Mouse (Mus musculus) Patski (cell line): Measurements from ENCODE around the gene Hspa12b. TPM values are rescaled to one million over a fixed set of nuclear protein-coding genes. Genes with fewer than 3 reads are reported as not detected.

Source experiments
- ATAC-seq: fragments of 100-300 bp; one replicate; pipeline ENCODE4 v1.8.0; 2021
- CTCF ChIA-PET: fragments of 350-600 bp; sonication (Branson Sonifier 250); formaldehyde crosslinking; loops from one replicate; lab custom pipeline; 2022; ENCODE audit warnings: inconsistent platforms; lab: Charles Lee
- POLR2A ChIA-PET: fragments of 350-600 bp; sonication (Branson Sonifier 250); formaldehyde crosslinking; loops from one replicate; lab custom pipeline; 2022; ENCODE audit warnings: antibody characterized with exemption, inconsistent platforms; lab: Charles Lee
- DNase-seq: peaks from one replicate; pipeline ENCODE4 v3.0.0-alpha.2; 2011; ENCODE audit warnings: low read depth, low spot score
- H3K27me3 ChIP-seq: fragments of 371-371 bp; one replicate; pipeline ENCODE4 v1.5.1; 2021
- CTCF ChIP-seq: fragments of 100-300 bp; IDR thresholded peaks from one replicate; pipeline ENCODE4 v1.5.1; 2021
- in situ Hi-C: fragments of 300-500 bp; cut with MboI; formaldehyde crosslinking; loops from 3 replicates; pipeline ENCODE4 v1.11.1; 2018; ENCODE audit warnings: low pct_unique_long_range_greater_than_20kb, mixed read lengths
- polyA plus RNA-seq: library from polyadenylated mRNA; unstranded; gene quantifications from one replicate; pipeline ENCODE4 v1.2.3, GENCODE M21; 2021

Gene Hspa12b
- polyA plus RNA-seq, 1 experiment from 2014 or later, result 1.4 TPM

DNA sequence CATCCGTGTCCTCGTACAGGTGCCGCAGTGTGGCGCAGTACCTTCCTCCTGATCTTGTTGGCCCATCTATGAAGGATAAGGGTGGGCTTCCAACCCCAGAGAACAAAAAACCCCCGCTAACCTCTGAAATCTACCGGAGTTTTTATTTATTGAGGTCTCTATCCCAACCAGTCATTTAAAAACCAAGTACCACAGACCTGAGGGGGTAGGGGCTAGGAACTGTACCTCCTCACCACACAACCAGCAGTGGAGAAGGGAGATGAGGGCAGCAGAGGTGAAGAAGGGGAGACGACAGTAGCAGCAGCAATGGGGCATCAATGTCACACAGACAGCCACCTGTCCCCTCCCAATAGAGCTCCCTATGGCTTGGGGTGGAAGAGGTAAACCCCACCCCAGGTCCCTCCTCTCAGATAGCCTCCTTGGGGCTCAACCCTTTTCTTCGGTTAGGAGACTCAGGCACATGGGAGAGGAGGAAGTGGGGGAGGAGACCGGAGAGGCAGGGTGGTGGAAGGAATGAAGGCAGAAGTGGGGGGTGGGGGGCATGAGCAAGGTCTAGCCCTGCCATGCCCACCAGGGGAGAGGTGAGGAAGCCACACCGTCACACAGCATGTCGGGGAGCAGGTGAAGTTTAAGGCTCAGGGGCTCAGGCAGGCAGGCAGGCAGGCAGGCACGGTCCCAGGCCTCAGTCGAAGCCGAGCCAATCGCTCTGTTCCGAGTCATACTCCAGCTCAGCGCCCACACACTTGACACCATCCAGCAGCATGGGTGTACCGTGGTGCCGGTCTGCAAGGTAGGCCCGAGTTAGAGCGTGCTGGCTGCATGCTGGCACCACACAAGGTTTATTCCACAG, 19.3 kb downstream of the Hspa12b start:
- DNase-seq (no peak), ATAC-seq (no peak)
- no peaks in the 10 kb centered on the region for H3K27me3 ChIP-seq
- TF ChIP-seq CTCF, result no peak
- POLR2A ChIA-PET, result no interaction called here
- in situ Hi-C loops, result no loop called here
- CTCF ChIA-PET, result no interaction called here

DNA sequence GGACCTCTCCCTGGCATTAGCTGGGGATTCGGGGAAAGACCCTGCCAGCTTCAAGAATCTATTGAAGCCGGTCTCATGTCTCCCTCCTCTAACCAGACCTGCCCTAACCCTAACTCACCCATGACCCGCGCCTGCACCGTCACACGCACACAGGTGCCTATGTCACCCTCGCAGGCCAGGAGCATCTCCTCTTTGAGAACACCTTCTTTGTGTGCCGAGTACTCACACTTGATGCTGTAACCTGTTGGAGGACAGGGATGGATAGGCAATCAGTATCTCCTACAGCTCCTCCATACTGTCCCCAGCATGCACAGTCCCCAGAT, 19.9 kb downstream of the Hspa12b start:
- DNase-seq (no peak), ATAC-seq (no peak)
- H3K27me3 ChIP-seq, result no peaks in the 10 kb centered on the region
- in situ Hi-C loops, result no loop called here
- ChIA-PET CTCF (no interaction called here), POLR2A (no interaction called here)
- TF ChIP-seq CTCF, result no peak

DNA sequence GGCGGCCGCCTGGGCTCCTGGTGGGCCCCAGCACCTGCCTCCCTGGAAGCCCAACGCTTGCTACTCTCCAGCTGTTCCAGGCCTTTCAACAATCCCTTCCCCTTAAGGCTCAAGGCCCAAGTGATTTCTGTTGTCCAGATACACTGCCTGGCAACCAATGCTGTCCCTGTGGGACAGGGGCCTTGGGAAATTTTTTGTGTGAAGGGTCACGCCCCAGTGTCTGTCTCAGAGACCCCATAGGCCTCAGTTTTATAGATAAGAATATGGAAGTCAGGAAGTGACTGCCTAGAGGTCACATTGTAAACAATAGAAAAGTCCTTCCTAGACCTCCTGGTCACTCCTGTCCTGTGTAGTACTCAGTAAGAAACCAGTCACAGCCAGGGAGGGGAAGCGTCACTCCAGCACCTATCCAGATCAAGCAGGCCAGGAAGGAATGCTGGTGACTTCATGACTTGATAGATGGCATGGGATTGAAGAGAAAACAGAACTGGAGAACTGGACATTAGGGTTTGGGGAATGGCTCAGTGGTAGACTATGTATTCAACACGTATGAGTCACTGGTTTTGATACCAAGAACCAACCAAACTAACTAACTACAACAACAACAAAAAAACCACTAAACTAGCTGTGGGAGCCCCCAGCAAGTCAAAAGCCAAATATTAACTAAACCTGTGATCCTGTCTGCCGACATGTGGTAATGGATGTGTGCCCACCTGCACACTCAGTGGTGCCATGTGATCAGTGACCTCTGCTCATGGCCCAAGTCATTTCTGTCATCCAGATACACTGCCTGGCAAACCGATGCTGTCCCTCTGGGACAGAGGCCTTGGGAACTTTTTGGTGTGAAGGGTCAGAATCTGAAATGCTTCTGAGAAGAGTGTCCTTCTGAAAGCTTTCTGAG, 21.5 kb downstream of the Hspa12b start:
- no peaks in the 10 kb centered on the region for H3K27me3 ChIP-seq
- TF ChIP-seq CTCF, result no peak
- in situ Hi-C loops, result no loop called here
- DNase-seq, result peak; percentile 65
- ATAC-seq, result peak; percentile 77
- CTCF ChIA-PET, result no interaction called here
- POLR2A ChIA-PET, result interaction anchor here (1.3 kb wide), 1 partner anchor 10 kb away, joined by 3 read pairs; no protein-coding TSS in a partner anchor

DNA sequence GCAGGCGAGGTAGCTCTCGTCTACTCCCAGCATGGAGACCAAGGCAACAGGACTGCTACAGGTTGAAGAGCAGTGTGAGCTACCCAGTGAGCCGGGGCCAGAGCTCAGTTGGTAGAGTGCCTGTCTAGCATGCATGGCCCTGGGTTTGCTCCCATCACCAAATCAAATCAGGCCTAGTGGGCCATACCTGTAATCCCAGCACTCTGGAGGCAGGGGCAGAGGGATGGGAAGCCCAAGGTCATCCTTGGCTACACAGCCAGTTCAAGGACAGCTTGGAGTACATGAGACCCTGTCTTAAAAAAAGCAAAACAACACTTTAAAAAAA, 22.1 kb downstream of the Hspa12b start:
- DNase-seq (no peak), ATAC-seq (no peak)
- CTCF ChIA-PET, result no interaction called here
- TF ChIP-seq CTCF, result no peak
- H3K27me3 ChIP-seq, result no peaks in the 10 kb centered on the region
- POLR2A ChIA-PET, result interaction anchor here (1.3 kb wide), 1 partner anchor 9 kb away, joined by 3 read pairs; no protein-coding TSS in a partner anchor
- in situ Hi-C loops, result no loop called here

DNA sequence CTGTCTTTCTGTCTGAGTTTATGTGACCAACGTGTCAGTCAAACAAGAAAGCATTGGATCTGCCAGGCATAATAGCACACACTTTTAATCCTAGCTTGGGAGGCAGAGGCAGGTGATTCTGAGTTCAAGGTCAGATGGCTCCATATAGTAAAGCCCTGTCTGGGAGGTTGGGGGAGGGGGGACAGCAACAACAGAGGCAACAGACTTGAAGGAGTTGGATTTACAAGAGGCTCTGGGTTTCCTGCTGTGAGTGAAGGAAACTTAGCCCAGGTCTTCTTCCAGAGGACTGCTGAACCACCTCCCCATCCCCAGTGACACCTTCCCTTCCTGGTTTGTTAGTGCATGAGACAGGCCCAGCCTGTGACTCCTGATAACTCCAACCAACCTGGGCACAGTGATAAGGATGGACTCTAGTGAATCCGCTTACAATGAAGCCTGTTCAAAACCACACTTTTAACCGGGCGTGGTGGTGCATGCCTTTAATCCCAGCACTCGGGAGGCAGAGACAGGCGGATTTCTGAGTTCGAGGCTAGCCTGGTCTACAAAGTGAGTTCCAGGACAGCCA, 25.2 kb downstream of the Hspa12b start:
- no peaks in the 10 kb centered on the region for H3K27me3 ChIP-seq
- POLR2A ChIA-PET, result no interaction called here
- DNase-seq (no peak), ATAC-seq (no peak)
- in situ Hi-C loops, result no loop called here
- CTCF ChIA-PET, result no interaction called here
- TF ChIP-seq CTCF, result no peak

DNA sequence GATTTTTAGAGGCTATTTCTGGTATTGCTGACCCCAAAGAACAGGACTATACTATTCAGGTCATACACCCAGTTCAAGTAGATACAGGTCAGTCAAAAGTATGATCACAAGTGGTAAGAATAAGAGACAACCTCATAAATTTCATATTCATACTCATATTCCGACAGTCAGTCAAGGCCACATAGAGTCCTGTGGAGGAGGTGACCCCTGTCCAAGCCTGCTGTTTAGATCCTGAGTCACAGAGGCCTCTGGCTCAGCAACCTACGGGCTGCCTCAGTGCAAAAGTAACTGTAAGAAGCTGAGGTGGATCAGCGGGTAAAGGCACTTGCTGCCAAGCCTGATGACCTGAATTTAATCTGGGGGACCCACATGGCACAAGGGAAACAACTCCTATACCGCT, 27.0 kb downstream of the Hspa12b start:
- no peaks in the 10 kb centered on the region for H3K27me3 ChIP-seq
- CTCF ChIA-PET, result interaction anchor here (2.4 kb wide), 1 partner anchor 10 kb away, joined by 5 read pairs; no protein-coding TSS in a partner anchor
- no peak for DNase-seq
- no peak for TF ChIP-seq CTCF
- ATAC-seq, result no peak
- in situ Hi-C loops, result no loop called here
- POLR2A ChIA-PET, result no interaction called here

DNA sequence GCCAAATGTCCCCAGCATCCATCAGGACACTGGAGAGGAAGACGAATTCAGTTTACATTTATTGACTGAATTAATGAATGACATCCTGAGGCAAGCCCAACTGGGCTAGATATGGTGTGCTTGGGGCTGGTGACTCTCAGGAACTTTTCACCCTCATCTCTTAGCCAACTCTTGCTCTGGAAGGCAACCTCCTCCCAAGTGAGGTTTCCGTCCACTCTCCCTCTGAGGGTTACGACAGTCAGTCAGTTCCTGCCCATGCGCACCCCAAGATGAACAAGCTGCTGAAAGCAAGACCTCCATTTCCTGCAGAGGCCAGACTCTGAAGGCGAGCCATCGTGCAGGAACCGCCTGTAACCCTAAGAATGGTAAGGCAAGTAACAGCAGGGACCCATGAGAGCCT, 29.9 kb downstream of the Hspa12b start:
- CTCF ChIA-PET, result no interaction called here
- in situ Hi-C loops, result no loop called here
- POLR2A ChIA-PET, result no interaction called here
- H3K27me3 ChIP-seq, result no peaks in the 10 kb centered on the region
- no peak for DNase-seq
- no peak for TF ChIP-seq CTCF
- ATAC-seq, result no peak

DNA sequence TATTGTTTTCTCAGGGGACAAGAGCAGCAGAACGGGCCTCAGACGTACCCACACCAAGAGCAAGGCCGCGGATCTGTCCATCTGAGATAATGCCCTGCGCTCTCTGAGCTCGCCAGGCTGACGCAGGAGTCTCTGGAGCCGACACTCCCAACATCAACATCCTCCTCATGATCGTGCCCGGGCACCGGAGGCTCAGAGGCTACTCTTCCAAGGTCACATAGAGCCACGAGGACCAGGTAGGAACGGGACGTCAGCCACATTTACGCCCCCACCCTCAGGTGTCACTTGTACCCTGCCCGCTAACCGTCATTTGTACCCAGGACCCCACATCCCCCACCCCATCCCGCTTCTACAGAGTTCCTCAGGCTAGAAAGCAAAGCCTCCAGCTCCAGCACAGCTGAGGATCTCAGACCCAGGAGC, 32.4 kb downstream of the Hspa12b start:
- ChIA-PET POLR2A (interaction anchor here (0.6 to 2.8 kb wide), 5 partner anchors 12 to 171 kb away, joined by 4 to 8 read pairs (median 6); no protein-coding TSS in a partner anchor), CTCF (interaction anchor here (0.9 to 3.0 kb wide), 6 partner anchors 10 to 103 kb away, joined by 3 to 11 read pairs (median 4); partner anchors contain the start of gene Spef1)
- ATAC-seq (peak; percentile 11), DNase-seq (no peak)
- no peak for TF ChIP-seq CTCF
- H3K27me3 ChIP-seq, result no peaks in the 10 kb centered on the region
- in situ Hi-C loops, result no loop called here

DNA sequence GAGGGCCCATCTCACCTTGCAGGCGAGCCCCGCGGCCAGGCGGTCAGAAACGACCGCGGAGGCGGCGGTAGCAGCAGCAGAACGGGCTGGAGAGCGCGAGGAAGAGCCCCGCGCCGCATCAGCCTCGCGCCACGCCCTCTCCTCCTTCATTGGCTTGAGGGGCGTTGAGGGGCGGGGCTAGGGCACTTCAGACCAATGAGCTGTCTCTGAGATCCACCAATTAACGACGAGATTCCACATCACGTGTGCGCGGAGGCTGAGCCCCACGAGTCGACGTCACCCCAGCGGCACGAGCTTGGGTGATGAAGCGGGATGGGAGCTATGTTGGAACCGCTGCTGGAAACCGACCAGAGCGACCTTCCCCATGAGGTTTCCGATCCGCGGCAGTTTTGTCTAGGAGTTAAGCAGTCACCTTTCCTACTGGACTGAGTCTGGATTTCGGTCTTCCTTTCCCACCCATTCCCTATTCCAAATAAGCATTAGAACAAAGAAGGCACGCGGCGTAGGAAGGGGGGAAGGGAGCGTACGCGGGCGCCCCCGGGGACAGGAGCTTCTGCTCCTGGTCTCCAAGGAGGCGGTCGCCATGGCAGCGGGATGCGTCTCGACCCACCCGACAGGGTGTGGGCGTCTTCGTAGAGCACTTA, 33.0 kb downstream of the Hspa12b start, which contains the start of gene 1700037H04Rik:
TSS of gene 1700037H04Rik (minus strand) at position 144 of the 644 bp plus-strand sequence.
- no peaks in the 10 kb centered on the region for H3K27me3 ChIP-seq
- ATAC-seq, result peak; percentile 95
- DNase-seq, result peak; percentile 85
- CTCF ChIA-PET, result interaction anchor here (0.9 to 3.0 kb wide), 7 partner anchors 9 to 103 kb away, joined by 3 to 11 read pairs (median 4); partner anchors contain the start of gene Spef1
- POLR2A ChIA-PET, result interaction anchor here (0.6 to 2.8 kb wide), 5 partner anchors 11 to 172 kb away, joined by 4 to 8 read pairs (median 6); no protein-coding TSS in a partner anchor
- no peak for TF ChIP-seq CTCF
- in situ Hi-C loops, result loop anchor here (5.0 to 10.0 kb wide), 2 partner anchors 68 to 195 kb away; no protein-coding TSS in a partner anchor
